17 mouse cellular contexts compared by ENCODE assay signal in the genomic region with DNA sequence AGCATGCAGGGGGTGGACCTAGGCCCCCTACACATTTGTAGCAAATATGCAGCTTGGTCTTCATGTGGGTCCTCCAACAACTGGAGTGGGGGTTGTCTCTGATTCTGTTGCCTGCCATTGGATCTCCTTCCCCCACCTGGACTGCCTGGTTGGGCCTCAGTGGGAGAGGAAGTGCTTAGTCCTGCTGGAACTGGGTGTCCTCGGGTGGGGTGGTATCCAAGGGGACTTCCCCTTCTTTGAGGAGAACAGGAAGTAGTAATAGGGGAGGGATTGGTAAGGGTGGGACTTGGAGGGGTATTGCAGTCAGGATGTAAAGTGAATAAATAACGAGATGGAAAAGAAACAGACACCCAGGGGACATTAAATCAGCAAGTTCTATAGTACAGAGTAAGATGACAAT. TPM values are rescaled to one million over a fixed set of nuclear protein-coding genes. Genes with fewer than 3 reads are reported as not detected.
"Had no signal": no experiment of that assay in that cellular context is flagged by ENCODE, and none has a peak within 500 bp of the region (broad histone marks: within the 10 kb centered on the region; RNA-seq: fewer than 3 reads in every experiment).

No protein-coding gene starts in this region.

- ATAC-seq: hindbrain, postnatal 0 days; intestine, embryonic 16.5 days; liver, embryonic 12.5 days had no signal

- DNase-seq: gastrocnemius, adult 2 months; gastrocnemius, postnatal 10 days; gastrocnemius, postnatal 25 days; heart, postnatal 14 days; heart, postnatal 36 days; kidney, adult 11 months; kidney, adult 2 months; kidney, adult 9 months; kidney, postnatal 14 days; kidney, postnatal 36 days; layer of hippocampus, adult 9-11 months; layer of hippocampus, postnatal 36 days; left cerebral cortex, postnatal 4 days had no signal

RNA-seq across cellular contexts. Expression of a gene that starts 5.4 kb away (rescaled TPM):
- total RNA-seq: hematopoietic stem cell, adult 5-6 weeks had no signal

RNA-seq across cellular contexts. Expression of a gene that starts 35.7 kb away (rescaled TPM):
- total RNA-seq: hematopoietic stem cell, adult 5-6 weeks had no signal
